Mouse (Mus musculus): ENCODE measurements around the gene Arhgap17.

Arhgap17 gene

DNA sequence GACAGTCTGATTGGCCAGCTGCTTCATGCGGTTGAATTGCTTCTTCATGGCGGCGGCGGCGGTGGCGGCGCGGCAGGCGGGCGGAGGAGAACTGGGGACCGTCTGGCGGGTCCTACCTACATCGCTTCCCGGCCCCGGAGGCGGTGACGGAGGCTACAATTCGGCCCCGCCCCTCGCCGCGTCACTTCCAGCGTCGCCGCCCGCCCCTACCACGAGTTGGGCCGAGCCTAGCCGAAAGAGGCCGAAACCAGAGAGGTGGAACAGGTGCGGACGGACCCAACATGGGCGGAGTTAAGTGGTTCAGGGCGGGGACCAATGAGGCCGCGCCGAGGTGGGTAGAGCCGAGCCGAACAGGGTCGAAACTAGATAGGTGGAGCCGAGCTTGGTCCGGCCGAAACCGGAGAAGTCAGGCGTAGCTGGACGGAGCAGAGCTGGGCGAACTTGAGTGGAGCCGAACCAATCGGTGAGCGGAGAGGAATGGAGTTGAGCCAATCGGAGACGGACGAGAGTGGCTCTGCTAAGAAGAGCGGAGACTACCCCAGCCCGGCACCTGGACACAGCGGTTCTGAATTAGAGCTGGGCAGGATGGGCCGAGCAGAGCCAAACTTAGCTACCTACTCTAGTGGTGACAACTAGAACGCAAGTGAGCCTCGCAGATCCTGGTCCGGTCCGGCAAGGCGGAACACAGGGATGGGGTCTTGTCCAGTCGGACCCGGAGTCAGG lies at the start of gene Arhgap17, which contains the start of gene Lcmt1:
Gene Arhgap17 (minus strand): TSS at position 157 of the 723 bp plus-strand sequence.
Gene Lcmt1 (plus strand): TSS at position 26 of the 723 bp plus-strand sequence.
- peak; percentile 93 for ATAC-seq (ENCODE audit: insufficient number of reproducible peaks, low FRiP score, low TSS enrichment)

DNA sequence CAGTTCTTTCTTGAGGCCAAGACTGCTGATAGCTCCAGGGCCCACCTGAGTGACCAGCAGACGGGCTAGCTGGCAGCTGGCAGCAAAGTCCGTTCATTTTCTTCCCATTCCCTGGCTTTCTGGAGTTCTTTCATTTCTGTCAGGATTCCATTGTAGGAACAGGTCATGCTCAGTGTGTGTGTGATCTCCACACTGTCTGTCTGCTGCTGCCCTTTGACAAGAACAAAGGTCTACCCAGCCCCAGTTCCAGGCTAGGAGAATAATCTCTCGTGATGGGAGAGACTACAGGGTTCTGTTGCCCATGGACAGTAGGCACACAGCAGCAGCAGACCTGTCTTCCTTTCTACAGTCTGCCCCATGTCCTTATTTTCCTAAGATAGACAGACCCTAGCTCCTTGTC lies 47.9 kb upstream of the Arhgap17 start:
- no peak for ATAC-seq (ENCODE audit: insufficient number of reproducible peaks, low FRiP score, low TSS enrichment)

DNA sequence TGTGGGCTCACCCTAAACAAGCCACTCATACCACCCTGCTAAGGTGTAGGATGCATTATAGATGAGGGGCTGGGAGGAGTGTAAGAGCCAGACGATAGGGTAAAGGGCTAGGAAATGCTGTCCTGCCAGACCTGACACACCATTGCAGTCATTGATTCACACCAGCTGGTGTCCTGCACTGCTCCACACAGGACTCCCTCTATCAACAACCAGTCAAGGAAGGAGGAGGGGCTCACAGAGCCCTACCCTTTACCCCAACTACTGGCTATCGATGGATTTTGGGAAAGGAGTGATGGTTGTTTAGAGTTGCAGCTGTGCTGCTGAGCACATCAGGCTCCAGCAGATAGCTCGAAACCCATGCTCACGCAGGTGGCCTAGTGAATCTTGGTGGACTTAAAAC lies 47.1 kb upstream of the Arhgap17 start:
- ATAC-seq (ENCODE audit: insufficient number of reproducible peaks, low FRiP score, low TSS enrichment), result no peak

DNA sequence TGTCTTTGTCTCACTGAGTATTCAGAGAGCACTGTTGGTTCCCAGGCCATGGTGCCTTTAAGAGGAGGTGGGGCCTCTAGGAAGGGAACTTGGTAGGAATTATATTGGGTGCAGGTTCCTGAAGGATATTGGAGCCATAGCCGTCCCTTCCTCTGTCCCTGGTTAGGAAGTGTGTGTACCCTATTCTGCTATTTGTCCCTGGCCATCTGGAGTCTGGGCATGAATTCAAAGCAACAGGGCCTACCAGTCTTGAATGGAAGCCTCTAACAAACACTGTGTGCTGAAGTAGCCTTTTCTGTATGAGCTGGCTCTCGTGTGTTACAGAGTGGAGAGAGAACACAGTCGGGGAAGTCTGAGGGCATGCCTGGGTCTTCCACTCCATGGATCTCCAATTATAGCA lies 42.4 kb upstream of the Arhgap17 start:
- peak; percentile 88 for ATAC-seq (ENCODE audit: insufficient number of reproducible peaks, low FRiP score, low TSS enrichment)

DNA sequence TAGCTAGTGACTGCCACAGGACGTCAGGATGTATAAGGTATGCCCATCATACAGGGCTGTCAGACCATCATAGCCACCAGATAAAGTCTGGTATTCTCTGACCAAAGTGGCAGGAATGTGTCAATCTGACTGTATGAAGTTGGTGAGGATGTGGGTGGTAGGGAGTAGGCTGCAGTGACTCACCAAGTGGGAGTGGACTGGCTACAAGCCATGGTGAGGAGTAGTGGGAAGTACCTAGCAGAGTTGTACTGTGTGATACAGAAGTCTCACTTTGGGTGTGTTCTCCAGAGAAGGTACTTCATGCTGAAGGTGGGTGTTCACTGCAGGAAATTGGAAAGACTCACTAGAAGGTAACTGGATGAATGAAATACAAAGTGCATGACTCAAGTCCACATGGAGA lies 41.4 kb upstream of the Arhgap17 start:
- ATAC-seq (ENCODE audit: insufficient number of reproducible peaks, low FRiP score, low TSS enrichment), result no peak

DNA sequence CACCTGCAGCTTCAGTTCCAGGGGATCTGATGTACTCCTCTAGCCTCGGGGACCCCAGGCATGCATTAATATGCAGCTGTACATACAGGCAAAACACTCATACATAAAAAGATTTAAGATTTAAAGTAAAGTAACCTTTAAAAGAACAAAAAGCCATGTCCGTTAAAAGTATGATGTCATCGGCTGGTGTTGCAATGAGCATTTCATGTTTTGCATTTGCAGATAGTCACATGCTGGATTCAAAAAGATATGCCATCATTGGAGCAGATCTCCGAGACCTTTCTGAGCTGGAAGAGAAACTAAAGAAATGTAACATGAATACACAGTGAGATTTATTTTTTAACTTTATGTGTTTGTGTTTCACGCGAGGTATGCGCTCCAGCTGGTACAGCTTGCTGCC lies 40.8 kb upstream of the Arhgap17 start:
- no peak for ATAC-seq (ENCODE audit: insufficient number of reproducible peaks, low FRiP score, low TSS enrichment)

DNA sequence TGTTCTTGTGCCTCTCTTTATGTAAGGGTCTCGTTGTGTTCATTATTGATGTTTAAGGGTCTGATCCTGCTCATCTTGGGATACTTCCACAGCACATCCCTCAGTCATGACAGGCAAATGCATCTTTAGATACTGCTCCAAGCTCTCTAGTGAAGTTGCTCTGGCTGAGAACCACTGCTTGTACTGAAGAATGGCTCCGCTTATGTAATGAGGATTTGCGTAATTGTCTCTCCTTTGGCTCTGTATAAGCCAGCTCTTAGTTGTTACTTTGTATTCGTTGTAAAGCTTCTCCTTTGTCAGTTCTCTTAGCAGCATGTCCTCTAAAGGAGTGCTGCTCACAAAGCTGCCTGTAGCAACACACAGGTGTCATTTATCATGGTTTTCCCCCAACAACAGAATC lies 37.3 kb upstream of the Arhgap17 start:
- no peak for ATAC-seq (ENCODE audit: insufficient number of reproducible peaks, low FRiP score, low TSS enrichment)

DNA sequence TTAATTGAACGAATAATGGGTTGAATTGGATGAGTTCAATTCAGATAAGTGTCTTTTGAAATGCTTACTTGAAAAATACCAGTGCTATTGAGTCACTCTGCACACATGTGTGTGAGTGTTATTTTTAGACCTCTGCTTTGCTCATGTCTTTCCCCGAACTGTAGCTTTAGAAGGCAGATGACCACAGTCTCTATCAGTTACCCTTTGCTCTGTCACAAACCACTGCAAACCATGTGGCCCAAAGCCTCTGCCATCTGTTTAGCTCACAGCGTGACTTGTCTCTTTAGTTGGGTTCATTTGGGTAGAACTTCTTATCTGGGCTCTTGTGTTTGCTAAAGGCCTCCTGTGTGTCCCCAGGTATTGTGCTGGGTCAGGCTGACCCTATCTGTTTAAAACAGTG lies 35.9 kb upstream of the Arhgap17 start:
- no peak for ATAC-seq (ENCODE audit: insufficient number of reproducible peaks, low FRiP score, low TSS enrichment)

DNA sequence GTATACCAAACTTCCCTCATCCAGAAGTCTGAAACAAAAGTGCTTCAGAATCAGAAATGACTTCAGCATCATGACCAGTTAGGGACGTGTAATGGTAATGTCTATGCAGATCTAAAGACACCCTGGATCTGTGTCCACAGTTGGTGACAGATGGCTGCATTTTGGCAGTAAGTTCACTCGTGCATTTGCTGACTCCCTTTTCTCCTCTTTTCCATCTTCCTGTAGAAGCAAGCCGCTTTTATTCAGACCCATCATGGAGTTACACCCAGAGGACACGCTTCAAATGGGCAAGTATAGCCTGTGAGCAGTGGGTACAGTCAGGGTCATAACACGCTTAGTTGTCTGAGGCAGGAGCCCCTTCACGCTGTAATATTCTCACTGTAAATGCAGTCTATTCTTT lies 34.5 kb upstream of the Arhgap17 start:
- ATAC-seq (ENCODE audit: insufficient number of reproducible peaks, low FRiP score, low TSS enrichment), result peak; percentile 77; the same call in 1 of the 2 replicates

DNA sequence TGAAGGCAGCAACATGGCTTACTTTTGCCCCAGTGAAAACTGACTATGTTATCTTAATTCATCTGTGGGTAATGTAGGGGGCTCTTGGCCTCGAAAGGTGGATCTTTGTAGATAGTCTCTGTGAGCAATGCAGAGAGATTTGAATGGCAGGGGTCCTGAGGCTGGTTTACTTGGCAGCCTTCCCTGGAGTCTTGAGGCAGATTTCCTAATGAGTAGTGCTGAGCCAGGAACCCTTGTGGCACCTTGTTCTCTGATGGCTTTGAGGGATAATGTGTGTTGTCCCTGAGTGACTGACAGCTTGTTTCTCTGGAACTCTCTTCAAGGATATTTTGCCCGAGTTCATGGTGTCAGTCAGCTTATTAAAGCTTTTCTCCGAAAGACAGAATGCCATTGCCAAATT lies 31.4 kb upstream of the Arhgap17 start:
- no peak for ATAC-seq (ENCODE audit: insufficient number of reproducible peaks, low FRiP score, low TSS enrichment)

DNA sequence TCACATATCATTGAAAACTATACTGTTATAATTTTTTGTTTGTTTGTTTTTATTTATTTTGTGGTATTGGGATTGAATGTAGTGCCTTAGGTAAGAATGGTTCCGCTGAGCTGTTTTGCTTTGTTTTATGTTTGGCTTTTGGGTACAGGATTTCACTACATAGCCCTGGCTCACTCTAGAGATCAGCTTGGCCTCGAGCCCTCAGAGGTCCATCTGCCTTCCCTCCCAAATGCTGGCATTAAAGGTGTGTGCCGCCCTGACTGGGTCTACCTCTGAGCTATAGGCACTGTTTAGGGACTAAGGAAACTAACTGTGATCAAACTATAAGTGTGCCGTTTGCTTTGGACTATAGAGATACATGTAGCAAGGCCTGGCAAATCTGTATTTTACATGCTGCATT lies 29.6 kb upstream of the Arhgap17 start:
- ATAC-seq (ENCODE audit: insufficient number of reproducible peaks, low FRiP score, low TSS enrichment), result peak; percentile 60; the same call in 1 of the 2 replicates

DNA sequence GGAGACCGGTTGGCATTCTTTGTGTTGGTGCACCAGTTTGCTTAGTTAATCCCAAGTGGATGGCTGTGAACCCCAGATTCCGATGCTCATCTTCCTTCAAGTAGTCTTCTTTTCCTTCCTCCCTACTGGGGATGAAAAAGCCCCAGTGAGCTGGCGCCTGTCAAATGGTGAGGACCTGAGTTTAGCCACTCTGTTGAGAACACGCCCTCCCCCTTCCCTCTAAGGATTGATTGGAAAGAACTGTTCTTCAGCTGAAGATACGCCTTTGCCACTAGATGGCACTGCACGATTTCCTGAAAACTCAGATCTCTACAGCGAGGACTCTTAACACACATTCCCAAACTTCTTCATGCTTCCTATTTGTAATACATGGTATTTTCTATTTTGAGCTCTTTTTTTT lies 29.1 kb upstream of the Arhgap17 start:
- peak; percentile 50; the same call in 1 of the 2 replicates for ATAC-seq (ENCODE audit: insufficient number of reproducible peaks, low FRiP score, low TSS enrichment)

DNA sequence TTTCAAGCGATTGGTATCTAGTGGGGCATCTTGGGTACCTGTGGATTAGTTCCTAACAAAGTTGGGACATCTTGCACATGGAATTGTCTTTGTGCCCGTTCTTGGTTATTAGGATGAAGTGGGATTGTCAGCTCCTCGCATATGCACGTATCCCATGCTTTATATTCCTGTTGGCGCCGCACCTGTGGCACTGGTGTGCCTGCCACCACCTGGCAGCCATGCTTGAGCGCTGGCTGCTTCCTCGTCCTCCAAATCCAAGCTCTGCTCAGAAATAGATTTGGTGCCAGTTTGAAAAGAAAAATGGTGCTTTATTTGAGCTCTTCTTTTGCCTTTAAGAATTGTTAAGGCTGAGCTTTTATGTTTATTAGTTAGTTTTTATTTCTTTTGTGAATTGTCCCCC lies 28.2 kb upstream of the Arhgap17 start:
- ATAC-seq (ENCODE audit: insufficient number of reproducible peaks, low FRiP score, low TSS enrichment), result no peak

DNA sequence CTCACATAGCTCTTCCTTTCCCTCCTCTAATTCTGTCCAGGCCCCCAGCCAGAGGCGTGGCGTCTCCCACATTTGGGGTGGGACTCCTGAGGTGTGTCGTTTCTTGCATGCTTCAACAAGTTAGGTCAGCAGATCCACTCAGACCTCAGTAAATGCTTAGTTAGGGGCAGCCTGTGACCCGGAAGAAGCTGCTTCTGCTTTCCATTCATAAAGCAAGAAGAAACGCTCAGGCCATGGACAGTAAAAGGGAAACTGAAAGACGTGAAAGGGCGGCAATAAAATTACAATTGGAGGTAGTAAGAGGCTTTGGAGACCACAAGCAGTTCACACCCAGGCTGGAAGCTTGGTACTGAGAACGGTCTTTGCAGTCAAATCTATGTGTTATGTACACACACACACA lies 27.7 kb upstream of the Arhgap17 start:
- ATAC-seq (ENCODE audit: insufficient number of reproducible peaks, low FRiP score, low TSS enrichment), result no peak

DNA sequence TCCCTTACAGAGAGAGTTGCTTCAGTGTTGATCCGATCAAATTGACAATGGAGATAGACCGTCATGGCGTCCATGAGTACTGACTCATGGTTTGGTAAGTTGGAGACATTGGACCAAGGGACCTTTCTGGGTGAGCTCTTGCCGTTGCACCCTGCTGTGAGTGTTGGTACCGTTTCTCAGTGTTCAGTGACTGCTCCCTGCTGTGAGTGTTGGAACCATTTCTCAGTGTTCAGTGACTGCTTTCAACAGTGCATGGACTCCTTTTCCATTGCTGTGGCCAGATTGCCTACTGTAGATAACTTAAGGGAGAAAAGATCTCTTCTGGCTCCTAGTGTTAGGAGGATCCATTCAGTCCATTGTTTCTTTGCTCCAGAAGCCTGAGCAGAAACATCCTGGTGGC lies 27.2 kb upstream of the Arhgap17 start:
- no peak for ATAC-seq (ENCODE audit: insufficient number of reproducible peaks, low FRiP score, low TSS enrichment)

DNA sequence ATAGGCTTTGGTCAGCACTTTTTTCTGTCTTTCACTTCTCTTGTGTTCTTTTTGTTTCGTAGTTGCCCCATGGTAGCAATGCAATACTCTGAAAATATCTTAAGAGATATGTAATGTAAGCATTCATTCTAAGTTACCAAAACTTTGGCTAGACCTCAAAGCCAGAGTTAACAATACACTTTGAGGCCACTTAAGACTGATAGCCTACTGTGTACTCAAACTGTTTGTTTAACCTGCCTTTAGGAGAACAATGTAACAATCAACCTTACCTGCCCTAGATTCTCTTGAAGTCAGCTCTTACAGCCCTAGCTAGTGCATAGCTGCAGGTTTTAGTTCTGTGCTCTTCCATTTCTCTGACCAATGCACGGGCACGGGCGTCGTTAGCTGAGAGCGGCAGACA lies 24.6 kb upstream of the Arhgap17 start:
- no peak for ATAC-seq (ENCODE audit: insufficient number of reproducible peaks, low FRiP score, low TSS enrichment)

DNA sequence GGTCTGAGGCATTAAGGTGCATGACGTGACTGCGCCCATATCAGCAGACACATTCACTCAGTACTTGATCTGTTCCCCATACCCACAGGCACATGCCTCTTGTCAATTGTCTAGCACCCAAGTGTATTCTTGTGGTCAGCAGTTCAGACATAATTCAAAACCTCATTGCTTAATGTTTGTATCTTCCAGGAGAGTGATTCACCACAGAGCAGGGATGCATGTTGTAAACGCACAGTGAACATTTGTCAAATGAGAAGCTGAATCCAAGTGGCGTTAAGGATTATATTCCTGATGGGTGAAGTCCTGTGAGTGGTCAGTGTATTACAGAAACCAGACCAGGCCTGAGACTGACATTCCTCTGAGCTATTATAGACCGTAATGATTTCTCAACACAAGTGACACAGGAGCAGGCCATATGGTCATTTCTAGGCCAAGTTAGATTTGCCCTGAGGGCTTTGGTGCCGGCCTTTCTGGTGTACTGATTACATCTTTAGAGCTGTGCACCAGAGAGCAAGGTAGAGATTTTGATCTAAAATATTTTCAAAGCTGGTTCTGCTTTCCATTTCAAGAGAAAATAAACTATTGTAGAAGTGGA lies 20.1 kb upstream of the Arhgap17 start:
- ATAC-seq (ENCODE audit: insufficient number of reproducible peaks, low FRiP score, low TSS enrichment), result peak; percentile 49; the same call in 1 of the 2 replicates

DNA sequence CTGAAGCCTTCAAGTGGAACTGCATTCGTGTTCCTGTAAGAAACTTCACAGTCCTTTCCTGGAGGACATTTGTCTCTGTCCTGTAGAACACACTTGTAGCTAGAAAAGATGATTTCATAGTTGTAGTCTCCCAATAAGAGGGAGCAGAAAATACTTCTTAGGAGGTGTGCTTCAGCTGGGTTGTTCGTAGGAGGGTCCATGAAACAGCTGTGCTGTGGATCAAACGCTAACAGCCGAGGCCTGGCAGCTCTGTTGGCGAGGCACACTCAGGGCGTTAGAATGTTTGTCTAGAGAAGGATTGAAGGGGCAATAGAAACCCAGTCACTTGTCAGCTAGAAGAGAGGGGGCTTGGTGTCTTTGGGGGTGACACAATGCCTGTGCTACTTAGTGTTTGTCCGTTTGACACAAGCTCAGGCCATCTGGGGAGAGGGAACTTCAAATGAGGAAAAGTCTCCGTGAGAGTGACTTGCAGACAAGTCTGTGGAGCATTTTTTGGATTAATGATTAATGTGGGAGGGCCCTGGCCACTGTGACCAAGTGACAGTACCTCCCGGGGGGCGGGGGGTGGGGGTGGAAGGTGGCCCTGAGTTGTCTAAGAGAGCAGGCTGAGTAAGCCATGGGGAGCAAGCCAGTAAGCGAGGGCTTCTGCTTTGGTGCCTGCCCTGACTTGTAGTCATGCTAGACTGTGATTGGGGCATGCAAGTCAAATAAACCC lies 16.1 kb upstream of the Arhgap17 start:
- no peak for ATAC-seq (ENCODE audit: insufficient number of reproducible peaks, low FRiP score, low TSS enrichment)

DNA sequence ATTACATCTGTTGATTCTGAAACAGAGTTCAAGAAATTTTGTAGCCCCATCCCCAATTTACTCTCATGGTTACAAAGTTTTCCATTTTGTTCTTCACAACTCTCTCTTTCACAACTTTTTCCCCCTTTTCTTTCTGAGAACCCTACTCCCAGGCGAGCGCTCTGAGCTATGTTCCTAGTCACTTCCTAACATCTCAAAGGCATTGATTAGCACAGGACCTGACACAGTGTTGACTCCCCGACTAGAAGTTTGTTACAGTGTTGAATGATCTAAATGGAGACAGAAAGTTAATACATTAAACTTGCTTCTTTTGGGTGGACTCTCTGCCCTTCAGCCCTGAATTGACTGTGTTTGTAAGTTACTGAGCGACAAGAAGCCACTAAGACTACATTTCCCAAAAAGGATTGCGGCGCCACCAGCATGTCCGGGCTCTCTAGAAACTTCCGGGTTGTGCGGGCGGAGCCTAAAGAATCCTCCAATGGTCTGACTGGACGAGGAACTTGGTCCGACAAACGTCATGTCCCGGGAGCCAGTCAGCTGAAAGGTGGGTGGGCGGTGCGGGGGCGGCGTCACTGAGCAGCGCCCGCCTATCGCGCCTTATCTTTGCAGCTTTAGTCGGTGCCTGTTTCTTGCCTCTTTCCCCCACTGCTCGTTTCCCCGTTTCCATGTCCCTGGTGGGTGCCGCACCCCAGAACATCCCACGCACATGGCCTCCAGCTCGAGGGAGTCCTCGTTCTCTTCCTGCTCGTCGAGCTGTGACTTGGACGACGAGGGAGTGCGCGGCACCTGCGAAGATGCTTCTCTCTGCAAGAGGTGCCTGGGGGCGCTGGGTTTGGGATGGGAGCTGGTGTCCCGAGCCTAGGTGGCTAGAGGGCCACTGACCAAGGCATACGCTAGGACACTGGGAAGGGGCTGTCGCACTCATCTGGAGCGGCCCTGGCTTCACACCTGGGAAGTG lies 8.0 kb upstream of the Arhgap17 start:
- ATAC-seq (ENCODE audit: insufficient number of reproducible peaks, low FRiP score, low TSS enrichment), result peak; percentile 100

DNA sequence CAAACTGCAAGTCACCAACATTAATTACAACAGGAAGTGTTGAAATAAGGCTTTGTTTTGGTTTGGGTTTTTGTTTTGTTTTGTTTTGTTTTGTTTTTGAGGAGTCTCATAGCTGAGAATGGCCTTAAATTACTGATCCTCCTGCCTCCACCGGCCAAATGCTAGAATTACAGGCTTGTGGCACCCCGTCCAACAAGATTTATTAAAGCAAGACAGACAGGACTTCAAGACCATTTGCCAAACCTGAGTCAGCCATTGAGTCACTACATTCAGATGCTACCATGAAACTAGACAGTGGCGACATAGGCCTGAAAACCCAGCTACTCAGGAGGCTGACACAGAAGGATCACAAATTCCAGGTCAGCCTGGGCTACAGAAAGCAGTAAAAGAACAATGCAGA lies 1.8 kb upstream of the Arhgap17 start:
- ATAC-seq (ENCODE audit: insufficient number of reproducible peaks, low FRiP score, low TSS enrichment), result no peak
